Mouse (Mus musculus): ENCODE measurements around the gene Gm10337.

- no peak for TF ChIP-seq POLR2A (IDR thresholded peaks at IDR 0.05; ENCODE audit: borderline replicate concordance, insufficient read depth, low read length)
- TF ChIP-seq CTCF (IDR thresholded peaks at IDR 0.05; ENCODE audit: borderline replicate concordance, insufficient read depth, low read depth, low read length): no peak
Observed at GRCm38 (mm10) chr15:102499851-102500250, 3.7 kb upstream of the Gm10337 start.
